Mouse (Mus musculus) retina, adult 2 months (tissue): ENCODE measurements at regions not wholly inside any gene's neighbourhood (a gene's known extent, or its start where the extent isn't known, plus 50 kb on each side); places are given as distances from the start of the nearest gene placed in this dataset.

Source experiments
- DNase-seq: peaks from one replicate; pipeline ENCODE4 v3.0.0-alpha.2; 2012; ENCODE audit warnings: low read depth, low spot score

DNA sequence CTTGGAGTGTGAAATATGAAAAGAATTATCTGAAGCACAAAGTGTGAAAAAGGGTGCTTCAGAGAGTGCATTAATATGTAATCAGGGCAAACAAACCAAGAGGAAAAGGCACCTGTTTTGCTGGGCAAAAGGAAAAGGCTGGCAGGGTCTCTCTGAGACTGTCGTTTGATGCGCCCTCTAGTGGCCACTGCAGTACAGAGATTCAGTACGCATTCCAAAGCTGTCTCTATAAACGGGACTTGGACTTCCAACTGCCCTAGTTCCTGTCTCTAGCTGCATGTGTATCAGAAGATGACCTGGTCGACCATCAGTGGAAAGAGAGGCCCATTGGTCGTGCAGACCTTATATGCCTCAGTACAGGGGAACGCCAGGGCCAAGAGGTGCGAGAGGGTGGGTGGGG, 58.7 kb upstream of the D16Ertd472e start:
- DNase-seq = peak; percentile 40

- no peak for DNase-seq
Measured at GRCm38 (mm10) chr16:78631797-78632196, 55.3 kb upstream of the D16Ertd472e start.

GRCm38 (mm10) chr16:78626803-78627202, 50.3 kb upstream of the D16Ertd472e start:
- DNase-seq = no peak
